Mouse (Mus musculus) hematopoietic stem cell, adult 5-6 weeks (primary cell): ENCODE data around the gene Clec12a. TPM values are rescaled to one million over a fixed set of nuclear protein-coding genes. Genes with fewer than 3 reads are reported as not detected.
A peak's percentile ranks its signal among the peaks of the same experiment; 100 is the strongest.

ENCODE experiments used
- ATAC-seq, 2 experiments: fragments of 125-278 bp in 1 of 2; replicated peaks in 1 of 2; 2 replicates each; pipeline ENCODE4 v1.8.0; 2016 to 2017; ENCODE audit warnings: inconsistent platforms in 2 of 2, mild to moderate bottlenecking in 2 of 2, moderate number of reproducible peaks in 2 of 2, low read depth in 1 of 2, moderate TSS enrichment in 1 of 2; ENCODE audit not compliant: low FRiP score in 2 of 2, poor library complexity in 2 of 2, severe bottlenecking in 2 of 2, insufficient read depth in 1 of 2, low TSS enrichment in 1 of 2
- total RNA-seq: library from RNA; stranded (forward); fragments of 172-1452, 232-1000 nt; gene quantifications from 2 replicates; pipeline ENCODE4 v1.2.3, GENCODE M21; 2017

Clec12a gene
- total RNA-seq, 1 experiment from 2014 or later: 85.2 TPM

DNA sequence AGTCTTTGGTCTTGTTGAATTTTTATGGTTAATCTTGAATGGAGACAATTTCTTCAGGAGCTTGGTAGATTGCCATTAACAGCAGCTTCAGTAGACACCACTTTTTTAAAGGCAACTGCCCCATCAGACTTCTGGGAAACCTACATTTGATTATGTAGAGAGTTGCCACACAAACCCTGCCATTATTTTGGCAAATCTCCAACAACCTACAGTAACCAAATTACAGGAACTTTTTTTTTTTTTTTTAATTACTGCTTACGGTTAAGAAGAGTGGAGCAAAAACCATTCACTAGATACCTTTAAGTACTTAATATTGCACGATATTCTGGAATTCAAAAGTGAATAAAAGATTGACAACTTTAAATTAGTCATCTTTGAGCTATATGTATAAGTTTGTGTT is 17.0 kb downstream of the Clec12a start:
- no peak for ATAC-seq

DNA sequence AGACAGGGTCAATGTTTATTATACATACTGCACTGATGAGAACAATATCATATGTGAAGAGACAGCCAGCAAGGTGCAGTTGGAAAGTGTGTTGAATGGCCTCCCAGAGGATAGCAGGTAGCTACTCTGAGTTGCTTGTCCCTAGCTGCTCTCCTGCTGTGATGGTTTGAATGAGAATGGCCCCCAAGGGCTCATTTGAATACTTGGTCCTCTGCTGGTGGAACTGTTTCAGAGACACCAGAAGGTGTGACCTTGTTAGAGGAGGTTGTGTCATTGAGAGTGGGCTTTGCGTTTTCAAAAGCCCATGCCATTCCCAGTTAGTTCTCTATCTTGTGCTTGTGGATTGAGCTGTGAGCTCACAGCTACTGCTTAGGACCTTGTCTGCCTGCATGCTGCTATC is 21.5 kb downstream of the Clec12a start:
- no peak for ATAC-seq

GRCm38 (mm10) chr6:129365959-129366359 is 23.5 kb downstream of the Clec12a start:
- peak; percentile 82 to 83 for ATAC-seq

DNA sequence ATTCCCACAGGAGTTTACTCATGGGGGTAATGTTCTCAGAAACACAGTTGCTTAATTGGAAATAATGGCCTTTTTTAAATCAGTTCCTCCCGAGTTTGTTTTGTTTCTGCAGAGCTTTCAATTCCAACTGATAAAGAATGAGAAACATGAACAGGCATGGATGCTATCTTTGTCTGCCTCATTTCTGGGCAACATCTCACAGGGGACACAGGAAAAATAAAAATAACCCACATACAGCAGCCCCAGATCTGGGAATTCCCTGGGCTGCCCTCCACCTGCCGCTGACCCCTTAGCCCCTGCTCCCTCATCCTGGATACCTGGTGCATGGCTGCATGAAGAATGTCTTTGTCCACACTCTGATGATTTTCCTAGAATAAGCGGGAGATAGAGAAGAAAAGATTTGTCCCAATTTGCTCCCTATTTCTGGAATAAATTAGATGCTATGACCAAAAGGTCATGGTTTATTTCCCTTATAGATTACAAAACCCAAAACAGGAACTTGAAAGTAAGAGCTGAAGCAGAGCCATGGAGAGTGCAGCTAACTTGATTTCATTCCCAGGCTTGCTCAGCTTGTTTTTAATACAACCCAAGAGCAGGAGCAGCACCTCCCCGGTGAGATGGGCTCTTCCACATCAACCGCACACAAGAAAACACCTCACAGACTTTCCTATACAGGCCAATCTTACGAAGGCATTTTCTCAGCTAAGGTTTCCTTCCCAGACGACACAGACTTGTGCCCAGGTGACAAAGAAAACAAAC is 27.1 kb downstream of the Clec12a start:
- ATAC-seq: 0 out of 4 replicates have a peak, but pooled peaks of 1 of the 2 experiments have one; percentile 23

DNA sequence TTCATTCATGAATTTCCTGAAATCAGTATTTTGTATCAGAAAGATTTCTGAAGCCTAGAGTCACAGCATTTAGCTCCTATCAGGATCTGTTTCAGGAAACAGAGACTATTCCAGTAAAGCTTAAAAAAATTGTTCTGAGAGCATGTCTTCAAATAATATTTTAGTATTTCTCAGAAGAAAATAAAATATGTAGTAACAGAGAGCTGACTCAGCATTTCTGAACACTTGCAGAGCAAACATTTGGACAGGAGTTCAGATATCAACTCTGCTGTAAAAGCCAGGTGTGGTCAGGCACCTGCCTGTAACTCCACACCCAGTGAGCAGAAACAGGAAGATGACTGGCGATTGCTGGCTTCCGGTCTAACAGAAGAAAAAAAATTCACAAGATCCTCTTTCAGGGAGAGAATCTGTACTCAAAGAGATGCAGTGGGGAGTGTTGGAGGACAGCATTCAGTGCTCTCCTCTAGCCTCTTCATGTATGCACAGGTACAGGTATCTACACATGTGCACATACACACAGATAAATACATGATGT is 32.5 kb downstream of the Clec12a start:
- peak; percentile 83 to 94 for ATAC-seq

GRCm38 (mm10) chr6:129380454-129380853 is 38.0 kb downstream of the Clec12a start:
- ATAC-seq: no peak

DNA sequence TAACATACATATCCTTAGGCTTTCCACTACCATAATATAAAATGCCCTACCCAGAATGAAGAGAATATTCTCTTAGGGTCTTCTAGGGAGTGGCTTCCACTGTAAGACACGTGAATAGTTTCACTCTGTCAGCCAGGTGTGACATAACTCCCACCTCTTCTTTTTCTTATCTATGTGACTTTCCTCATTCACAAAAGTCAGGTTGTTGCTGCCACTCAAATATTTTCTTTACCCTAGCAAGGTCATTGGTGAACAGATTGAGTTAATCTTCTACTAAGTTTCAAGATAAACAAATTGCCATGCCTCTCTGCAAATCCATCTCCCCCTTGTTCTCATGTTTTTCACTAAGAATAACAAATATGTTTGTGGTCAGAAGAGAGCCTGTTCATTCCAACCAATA is 39.2 kb downstream of the Clec12a start:
- ATAC-seq: no peak

DNA sequence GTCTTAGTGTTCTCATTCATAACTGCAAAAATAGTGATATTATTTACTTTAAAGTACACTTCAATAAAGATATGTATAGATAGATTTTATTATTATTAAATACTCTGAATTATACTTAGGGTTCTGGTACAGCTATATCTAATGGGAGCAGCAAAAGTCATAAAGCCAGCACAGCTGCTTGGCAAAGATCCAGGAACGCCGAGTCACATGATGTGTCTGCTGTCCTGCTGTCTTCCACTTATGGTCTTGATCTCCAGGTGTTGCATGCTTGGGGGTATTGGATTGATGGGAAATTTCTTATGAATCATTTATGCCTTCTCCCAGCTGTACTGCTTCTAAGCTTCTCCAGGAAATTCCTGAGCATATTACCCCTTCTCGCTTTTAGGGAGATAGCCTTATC is 41.0 kb downstream of the Clec12a start:
- ATAC-seq: no peak

DNA sequence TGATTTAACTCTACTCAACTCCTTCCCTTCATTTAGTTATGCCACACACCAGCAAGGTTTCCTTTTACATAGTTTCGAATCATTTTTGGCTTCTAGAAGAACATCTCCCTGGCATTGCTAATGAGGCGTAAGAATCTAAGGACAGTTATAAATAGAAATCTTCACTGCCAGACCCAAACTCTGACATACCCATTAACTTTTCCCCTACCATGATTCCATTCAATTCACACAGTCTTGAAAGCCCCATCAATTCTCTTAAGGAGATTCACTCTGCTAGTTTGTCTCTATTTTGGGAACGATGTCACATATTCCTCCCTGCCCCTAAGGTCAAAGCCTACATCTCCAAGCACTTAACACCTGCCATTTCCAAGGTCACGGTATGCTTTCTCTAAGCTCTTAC is 42.5 kb downstream of the Clec12a start:
- ATAC-seq: no peak

DNA sequence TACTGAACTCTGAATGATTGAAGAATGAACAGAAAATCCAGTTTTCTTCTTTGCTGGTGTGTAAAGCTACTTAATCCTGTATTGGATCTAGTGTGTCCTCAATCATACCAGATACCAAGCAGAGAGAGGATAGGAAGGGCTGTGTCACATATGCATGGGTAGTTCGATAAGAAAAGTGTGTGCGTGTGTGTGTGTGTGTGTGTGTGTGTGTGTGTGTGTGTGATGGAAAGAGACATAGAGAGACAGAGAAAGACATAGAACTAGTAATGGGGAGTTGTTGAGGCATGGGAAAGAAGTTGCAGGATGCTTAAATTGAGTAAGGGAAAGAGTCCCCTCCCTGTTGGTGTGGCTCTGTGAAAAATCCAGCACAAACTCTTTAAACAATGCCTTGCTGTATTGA is 43.3 kb downstream of the Clec12a start, which contains the start of gene Clec12b:
Clec12b (minus strand) TSS at position 101 of the 400 bp plus-strand sequence.
- ATAC-seq: no peak

DNA sequence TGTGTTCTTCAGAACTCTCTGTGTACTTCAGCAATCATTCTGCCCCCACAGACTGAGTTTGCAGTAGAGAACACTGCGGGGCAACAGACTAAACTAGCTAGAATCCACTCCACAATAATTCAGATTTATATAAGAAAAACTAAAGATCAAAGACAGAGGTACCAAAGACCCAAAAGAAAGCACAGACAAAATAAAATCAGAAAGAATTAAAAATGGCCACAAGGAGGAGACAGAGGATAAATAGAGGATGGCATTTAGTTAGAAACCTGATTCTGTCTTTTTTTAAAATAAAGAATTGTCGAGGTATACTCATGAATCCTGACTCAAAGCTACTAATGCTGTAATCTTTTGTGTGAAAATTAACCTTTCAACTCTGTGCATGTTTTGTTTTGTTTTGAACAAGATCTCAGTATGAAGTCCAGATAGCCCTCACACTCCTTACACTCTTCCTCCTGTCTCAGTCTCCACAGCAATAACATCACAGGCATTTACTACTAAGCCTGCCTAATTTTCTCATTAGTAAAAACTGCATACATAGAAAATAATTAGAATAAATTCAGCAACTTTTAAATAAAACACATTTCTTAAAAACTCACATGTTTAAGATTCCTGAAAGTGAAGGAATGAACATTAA is 50.7 kb downstream of the Clec12a start:
- ATAC-seq: peak in 1 of 2 experiments; percentile 51; a peak in 1 of 4 replicates

GRCm38 (mm10) chr6:129393732-129394131 is 51.2 kb downstream of the Clec12a start:
- no peak for ATAC-seq

DNA sequence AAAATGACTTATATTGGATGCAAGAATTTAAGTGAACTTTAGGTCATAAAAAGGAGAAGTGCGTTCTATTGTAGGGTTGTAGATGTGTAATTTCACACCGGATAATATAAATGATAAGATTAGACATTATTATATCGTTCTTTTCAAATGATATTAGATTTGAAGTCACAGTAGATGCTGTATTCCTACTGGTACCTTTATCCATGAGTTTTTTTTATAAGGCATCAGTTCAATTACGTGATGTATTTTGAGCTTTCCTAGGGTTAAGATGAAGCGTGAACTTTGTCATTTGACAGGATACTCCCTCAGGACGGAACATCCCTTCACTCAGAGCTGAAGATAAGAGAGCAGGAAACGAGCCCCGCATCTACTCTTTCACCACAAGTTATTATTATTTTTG is 54.5 kb downstream of the Clec12a start, which contains the start of gene Clec1b:
Clec1b (plus strand) TSS at position 301 of the 400 bp plus-strand sequence.
- ATAC-seq: no peak

DNA sequence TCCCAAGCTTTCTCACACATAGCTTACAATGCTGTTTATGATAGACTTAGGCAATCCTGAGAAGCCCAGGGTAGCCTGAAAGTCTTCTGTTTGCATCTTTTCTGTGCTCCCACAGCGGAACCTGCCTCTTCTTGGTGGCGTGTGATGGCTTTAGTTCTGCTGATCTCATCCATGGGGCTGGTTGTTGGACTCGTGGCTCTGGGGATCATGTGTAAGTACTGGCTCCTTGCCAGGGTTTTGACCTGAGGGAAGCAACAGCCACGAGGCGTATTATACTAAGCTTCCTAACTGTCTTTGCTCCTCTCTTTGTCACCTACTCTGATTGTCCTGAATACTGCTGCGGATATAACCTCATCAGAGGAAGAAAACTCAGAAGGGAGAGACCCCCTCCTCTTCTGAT is 57.5 kb downstream of the Clec12a start:
- 0 out of 4 replicates have a peak, but pooled peaks of 1 of the 2 experiments have one; percentile 37 for ATAC-seq

GRCm38 (mm10) chr6:129402404-129402803 is 59.9 kb downstream of the Clec12a start:
- ATAC-seq: no peak

- ATAC-seq: no peak
These were observed 60.9 kb downstream of the Clec12a start for GRCm38 (mm10) chr6:129403391-129403790.

- peak; percentile 74 to 76 for ATAC-seq
These were observed 63.5 kb downstream of the Clec12a start for GRCm38 (mm10) chr6:129405999-129406398.

- ATAC-seq: peak; percentile 81 to 90
These were observed 64.8 kb downstream of the Clec12a start for GRCm38 (mm10) chr6:129407324-129407723.
